Mouse (Mus musculus) thymus, adult 2 months (tissue): ENCODE measurements around the gene Cdc25b. TPM values are rescaled to one million over a fixed set of nuclear protein-coding genes. Genes with fewer than 3 reads are reported as not detected.
A peak's percentile ranks its signal among the peaks of the same experiment; 100 is the strongest.

Experiments
- DNase-seq: peaks from one replicate; pipeline ENCODE4 v3.0.0; 2021
- H3K27ac ChIP-seq: fragments of 200-500 bp; 2 replicates; pipeline ENCODE4 v1.5.1; 2012; ENCODE audit warnings: low read length, control low read depth; ENCODE audit not compliant: control insufficient read depth, insufficient read depth
- H3K27me3 ChIP-seq: fragments of 200-500 bp; 2 replicates; pipeline ENCODE4 v1.6.1; 2012; ENCODE audit warnings: mild to moderate bottlenecking, low read length, moderate library complexity, mixed read lengths; ENCODE audit not compliant: control insufficient read depth, insufficient read depth
- H3K36me3 ChIP-seq: fragments of 200-500 bp; 2 replicates; pipeline ENCODE4 v1.6.1; 2012; ENCODE audit warnings: mild to moderate bottlenecking, low read length, moderate library complexity; ENCODE audit not compliant: control insufficient read depth, insufficient read depth
- H3K4me1 ChIP-seq: fragments of 200-500 bp; replicated peaks from 2 replicates; pipeline ENCODE4 v1.6.1; 2012; ENCODE audit warnings: low read length; ENCODE audit not compliant: control insufficient read depth, insufficient read depth
- H3K4me3 ChIP-seq: fragments of 200-500 bp; 2 replicates; pipeline ENCODE4 v1.5.1; 2012; ENCODE audit warnings: mild to moderate bottlenecking, low read length, control low read depth, moderate library complexity; ENCODE audit not compliant: control insufficient read depth, insufficient read depth
- CTCF ChIP-seq: fragments of 200-500 bp; IDR thresholded peaks from 2 replicates; pipeline ENCODE4 v1.5.1; 2012; ENCODE audit warnings: mild to moderate bottlenecking, control low read depth, low read length, moderate library complexity, borderline replicate concordance; ENCODE audit not compliant: control insufficient read depth, poor library complexity, insufficient read depth; ENCODE audit errors: extremely low read depth
- POLR2A ChIP-seq: fragments of 200-500 bp; IDR thresholded peaks from 2 replicates; pipeline ENCODE4 v1.6.1; 2012; ENCODE audit warnings: mild to moderate bottlenecking, low read length, control low read depth, moderate library complexity; ENCODE audit not compliant: control insufficient read depth, poor library complexity, insufficient read depth; ENCODE audit errors: extremely low read depth
- WGBS: fragments of 180-500 bp; shearing (Covaris S2); methylation state at CpG from one replicate; pipeline ENCODE4 v1.1.7; 2018; 5-methylcytosine and 5-hydroxymethylcytosine counted together
- polyA plus RNA-seq: library from polyadenylated mRNA; depleted of rRNA; stranded (reverse); fragments of >200 nt; gene quantifications from 2 replicates; pipeline ENCODE4 v1.2.3, GENCODE M21; 2012; rRNA removed

The Cdc25b gene
- polyA plus RNA-seq = 121 and 150 TPM in 2 replicates

DNA sequence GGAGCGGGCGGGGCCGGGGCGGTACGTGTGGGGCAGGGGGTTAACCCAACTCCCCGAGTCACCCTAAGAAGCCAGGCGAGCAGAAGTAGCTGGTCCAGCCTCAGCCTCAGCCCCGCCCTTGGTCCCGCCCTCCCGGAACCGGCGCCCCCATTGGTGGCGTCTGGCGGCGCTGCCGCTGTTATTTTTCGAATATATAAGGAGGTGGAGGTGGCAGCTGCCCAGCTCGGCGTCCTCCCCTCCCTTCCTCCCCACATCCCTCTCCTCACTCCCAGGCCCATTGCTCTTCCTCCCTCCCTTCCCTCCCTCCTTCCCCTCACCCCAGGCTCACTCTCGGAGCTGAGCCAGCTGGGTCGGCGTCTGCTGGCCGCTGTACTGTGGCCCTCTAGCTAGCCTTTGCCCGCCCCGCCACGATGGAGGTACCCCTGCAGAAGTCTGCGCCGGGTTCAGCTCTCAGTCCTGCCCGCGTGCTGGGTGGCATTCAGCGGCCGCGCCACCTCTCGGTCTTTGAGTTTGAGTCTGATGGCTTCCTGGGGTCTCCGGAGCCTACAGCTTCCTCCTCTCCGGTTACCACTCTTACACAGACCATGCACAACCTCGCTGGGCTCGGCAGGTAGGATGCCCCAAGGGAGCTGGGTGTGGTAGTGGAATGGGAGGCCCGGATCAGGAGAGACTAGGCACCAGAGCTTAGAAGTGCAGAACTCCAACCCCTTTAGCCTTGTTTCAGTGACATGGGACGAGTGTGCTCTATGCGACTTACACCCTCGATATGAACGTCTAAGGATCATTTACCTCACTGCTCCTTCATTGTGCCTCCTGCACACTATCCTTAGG is at the start of gene Cdc25b, which contains the start of gene Spef1:
Gene Cdc25b, plus strand, starts transcription at position 179 of the 831 bp plus-strand sequence.
Gene Spef1, minus strand, starts transcription at position 512 of the 831 bp plus-strand sequence.
- Histone ChIP-seq H3K36me3 (no peaks in the 10 kb centered on the region), H3K27ac (peak within 1 kb of the TSS; percentile 29; the same call in 1 of the 2 replicates), H3K27me3 (no peaks in the 10 kb centered on the region), H3K4me1 (peaks cover 37% of the 10 kb centered on the region), H3K4me3 (peak within 1 kb of the TSS; percentile 73)
- peak; percentile 85 for DNase-seq
- WGBS = 2% methylated on average over 43 of the region's 43 CpGs
- TF ChIP-seq POLR2A = no peak
- TF ChIP-seq CTCF = no peak

DNA sequence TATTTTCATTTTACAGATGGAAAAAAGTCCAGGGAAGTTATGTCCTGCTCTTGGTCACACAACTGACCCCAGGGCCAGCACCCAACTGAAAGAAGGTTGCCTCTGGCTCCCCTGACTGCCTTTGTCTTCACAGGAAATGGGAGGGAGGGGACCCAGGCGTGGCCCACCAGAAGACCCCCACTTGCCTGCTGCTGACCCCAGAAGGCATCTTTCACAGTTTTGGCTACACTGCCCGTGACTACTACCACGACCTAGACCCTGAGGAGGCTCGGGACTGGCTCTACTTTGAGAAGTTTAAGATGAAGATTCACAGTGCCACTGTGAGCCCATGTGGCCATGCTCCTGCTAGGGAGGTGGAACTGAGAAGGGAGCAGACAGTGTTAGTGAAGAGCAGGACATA is 48.5 kb upstream of the Cdc25b start:
- Histone ChIP-seq H3K27ac (no peak overlapping the region), H3K36me3 (no peaks in the 10 kb centered on the region), H3K4me1 (no peaks in the 10 kb centered on the region), H3K27me3 (no peaks in the 10 kb centered on the region), H3K4me3 (no peak overlapping the region)
- TF ChIP-seq CTCF = no peak
- TF ChIP-seq POLR2A = no peak
- no peak for DNase-seq
- 90% methylated on average over 4 of the region's 4 CpGs for WGBS

- Histone ChIP-seq H3K27me3 (no peaks in the 10 kb centered on the region), H3K27ac (no peak overlapping the region), H3K4me3 (no peak overlapping the region), H3K36me3 (no peaks in the 10 kb centered on the region), H3K4me1 (no peaks in the 10 kb centered on the region)
- no peak for TF ChIP-seq POLR2A
- TF ChIP-seq CTCF = no peak
- 95% methylated on average over 7 of the region's 7 CpGs for whole genome bisulfite sequencing
- DNase-seq = no peak
These were observed 48.0 kb upstream of the Cdc25b start for GRCm38 (mm10) chr2:131138760-131139159.

- no peak for TF ChIP-seq CTCF
- TF ChIP-seq POLR2A = no peak
- H3K4me1 ChIP-seq = no peaks in the 10 kb centered on the region
- no peak for DNase-seq
- no peaks in the 10 kb centered on the region for H3K36me3 ChIP-seq
- H3K27me3 ChIP-seq = no peaks in the 10 kb centered on the region
- H3K4me3 ChIP-seq = no peak overlapping the region
- WGBS = 92% methylated on average over 5 of the region's 5 CpGs
- H3K27ac ChIP-seq = no peak overlapping the region
These were observed 47.5 kb upstream of the Cdc25b start for GRCm38 (mm10) chr2:131139287-131139686.

DNA sequence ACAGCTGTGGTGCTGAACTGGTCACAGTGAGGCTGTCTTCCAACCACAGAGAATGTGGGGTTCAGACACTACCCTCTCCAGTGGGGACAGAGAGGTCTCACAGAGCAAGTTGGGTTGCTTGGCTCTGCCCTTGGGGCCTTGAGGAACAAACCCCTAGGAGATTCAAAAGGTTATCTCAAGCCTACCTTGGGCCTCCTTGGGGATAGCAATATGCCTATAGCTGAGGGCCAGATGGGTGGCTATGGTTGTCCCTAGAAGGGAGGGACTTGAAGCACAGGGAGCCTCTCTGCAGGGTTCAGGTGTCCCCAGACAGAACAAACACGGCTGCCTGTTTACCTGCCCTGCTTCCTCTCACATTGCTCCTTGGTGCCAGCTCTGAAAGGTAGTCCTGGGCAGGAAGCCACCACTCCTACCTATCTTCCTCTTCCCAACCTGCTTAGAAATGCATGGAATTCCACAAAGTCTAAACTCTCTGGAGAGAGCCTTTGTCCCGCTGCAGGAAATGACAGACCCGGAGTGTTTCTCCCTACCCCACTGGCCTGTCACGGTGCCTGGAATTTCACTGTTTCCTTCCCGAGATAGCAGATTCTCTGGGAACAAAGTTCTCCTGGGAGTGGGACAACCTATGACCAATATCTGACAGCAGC is 46.7 kb upstream of the Cdc25b start:
- no peaks in the 10 kb centered on the region for H3K4me1 ChIP-seq
- no peaks in the 10 kb centered on the region for H3K36me3 ChIP-seq
- no peak for DNase-seq
- H3K27me3 ChIP-seq = no peaks in the 10 kb centered on the region
- TF ChIP-seq POLR2A (no peak), CTCF (no peak)
- H3K27ac ChIP-seq = no peak overlapping the region
- 85% methylated on average over 5 of the region's 5 CpGs for WGBS
- H3K4me3 ChIP-seq = no peak overlapping the region

GRCm38 (mm10) chr2:131140533-131140905 is 46.2 kb upstream of the Cdc25b start:
- Histone ChIP-seq H3K36me3 (no peaks in the 10 kb centered on the region), H3K4me1 (no peaks in the 10 kb centered on the region), H3K27ac (no peak overlapping the region), H3K27me3 (no peaks in the 10 kb centered on the region), H3K4me3 (no peak overlapping the region)
- 82% methylated on average over 5 of the region's 5 CpGs for WGBS
- TF ChIP-seq CTCF (no peak), POLR2A (no peak)
- DNase-seq = no peak
